Mouse (Mus musculus): Measurements from ENCODE around the gene Sash3.
A peak's percentile ranks its signal among the peaks of the same experiment; 100 is the strongest.

The Sash3 gene

DNA sequence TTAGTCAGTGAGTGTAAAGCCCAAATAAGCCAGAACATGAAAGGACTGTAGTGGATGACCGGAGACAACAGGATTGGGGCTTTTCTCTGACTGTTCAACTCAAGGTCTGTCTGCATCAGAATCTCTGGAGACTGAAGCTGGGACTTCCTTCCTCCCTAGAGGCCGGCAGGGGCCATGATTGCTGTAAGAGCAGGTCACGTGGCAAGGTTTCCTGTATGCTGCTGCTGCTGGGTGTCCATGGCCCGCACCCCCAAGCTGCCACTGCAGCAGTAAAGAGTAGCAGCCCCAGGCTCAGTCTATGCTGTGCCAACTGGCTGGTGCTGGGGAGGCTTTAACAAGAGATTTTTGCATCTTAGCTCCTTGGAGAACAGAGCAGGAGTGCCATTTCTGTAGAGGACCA lies at the start of gene Sash3:
Gene Sash3, plus strand, starts transcription at position 175 of the 400 bp plus-strand sequence.
- no peak for DNase-seq

DNA sequence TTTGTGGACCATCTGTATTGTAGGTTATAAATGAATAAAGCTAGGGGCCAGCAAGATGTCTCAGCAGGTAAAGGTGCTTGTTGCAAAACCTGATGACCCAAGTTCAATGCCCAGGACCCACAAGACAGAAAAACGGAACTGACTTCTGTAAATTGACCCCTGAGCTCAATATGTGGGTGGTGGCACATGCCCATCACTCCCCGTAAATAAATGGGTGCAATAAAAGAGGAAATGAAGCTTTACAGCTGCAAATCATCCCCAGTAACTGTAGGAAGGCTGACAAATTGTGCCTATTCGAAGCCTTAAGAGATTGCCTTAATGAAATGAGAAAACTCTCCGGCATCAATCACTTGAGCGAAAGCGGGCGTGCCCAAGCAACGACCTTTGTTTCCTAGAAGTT lies 49.7 kb upstream of the Sash3 start:
- no peak for DNase-seq

DNA sequence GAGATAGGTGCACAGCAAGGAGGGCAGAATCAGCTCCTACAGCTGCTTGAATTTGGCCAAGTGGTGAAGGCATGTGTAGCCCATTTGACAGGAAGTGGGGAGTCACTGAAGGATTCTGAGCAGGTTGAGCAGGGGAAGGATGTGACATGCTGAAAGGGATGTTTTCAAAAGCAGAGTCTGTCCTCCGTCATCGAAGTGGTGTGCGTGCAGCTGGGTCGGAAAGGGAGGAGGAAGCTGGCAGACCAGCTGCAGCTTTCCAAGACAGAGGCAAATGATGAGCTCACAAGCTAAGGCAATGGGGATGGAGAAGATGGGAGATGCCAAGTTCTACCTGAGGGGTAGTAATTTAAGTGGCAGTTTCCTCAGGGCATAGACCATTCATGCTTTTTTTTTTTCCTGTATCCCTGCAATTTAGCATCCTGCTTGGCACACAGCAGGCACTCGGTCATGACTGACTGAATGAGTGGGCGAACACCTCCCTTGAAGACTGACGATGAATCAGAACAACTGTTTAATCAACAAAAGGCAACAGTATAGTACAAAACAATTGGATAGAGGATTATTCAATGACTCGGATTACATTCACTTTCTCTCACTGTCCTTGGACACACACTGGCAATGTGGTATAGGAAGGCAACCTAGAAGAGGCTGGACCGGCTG lies 47.6 kb upstream of the Sash3 start:
- no peak for DNase-seq

DNA sequence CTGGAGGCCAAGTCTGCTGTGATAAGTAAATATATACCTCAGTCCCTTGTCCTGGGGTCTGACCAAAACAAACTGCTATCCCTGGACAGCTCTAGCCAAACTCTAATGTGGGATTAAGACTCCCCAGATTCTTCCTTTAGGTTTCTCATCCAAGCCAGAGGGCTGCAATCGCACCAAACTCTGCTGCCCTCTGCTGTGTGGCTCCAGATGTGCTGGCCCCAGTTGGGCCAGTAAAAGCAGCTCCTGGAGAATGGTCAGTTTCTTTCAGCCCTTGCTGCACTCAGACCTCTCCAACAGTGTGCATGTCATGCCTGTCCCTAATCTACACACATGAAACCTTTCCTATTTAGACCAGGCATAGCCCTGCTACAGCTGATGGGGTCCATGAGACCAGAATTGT lies 46.4 kb upstream of the Sash3 start:
- DNase-seq, result no peak

DNA sequence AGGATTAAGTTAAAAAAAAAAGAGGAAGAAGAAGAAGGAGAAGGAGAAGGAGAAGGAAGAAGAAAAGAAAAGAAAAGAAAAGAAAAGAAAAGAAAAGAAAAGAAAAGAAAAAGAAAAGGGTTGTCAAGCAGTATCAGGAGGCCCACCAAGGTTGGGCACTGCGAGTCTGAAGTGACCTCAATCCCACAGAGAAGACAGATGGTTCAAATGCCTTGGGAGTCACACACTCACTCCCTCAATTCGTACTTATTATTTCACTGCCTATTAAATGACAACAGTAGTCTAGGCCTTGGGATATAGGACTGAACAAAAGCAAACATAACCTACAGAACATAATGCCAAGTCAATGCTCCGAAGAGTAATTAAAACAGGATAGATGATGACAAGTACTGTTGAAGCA lies 43.0 kb upstream of the Sash3 start:
- DNase-seq, result no peak

DNA sequence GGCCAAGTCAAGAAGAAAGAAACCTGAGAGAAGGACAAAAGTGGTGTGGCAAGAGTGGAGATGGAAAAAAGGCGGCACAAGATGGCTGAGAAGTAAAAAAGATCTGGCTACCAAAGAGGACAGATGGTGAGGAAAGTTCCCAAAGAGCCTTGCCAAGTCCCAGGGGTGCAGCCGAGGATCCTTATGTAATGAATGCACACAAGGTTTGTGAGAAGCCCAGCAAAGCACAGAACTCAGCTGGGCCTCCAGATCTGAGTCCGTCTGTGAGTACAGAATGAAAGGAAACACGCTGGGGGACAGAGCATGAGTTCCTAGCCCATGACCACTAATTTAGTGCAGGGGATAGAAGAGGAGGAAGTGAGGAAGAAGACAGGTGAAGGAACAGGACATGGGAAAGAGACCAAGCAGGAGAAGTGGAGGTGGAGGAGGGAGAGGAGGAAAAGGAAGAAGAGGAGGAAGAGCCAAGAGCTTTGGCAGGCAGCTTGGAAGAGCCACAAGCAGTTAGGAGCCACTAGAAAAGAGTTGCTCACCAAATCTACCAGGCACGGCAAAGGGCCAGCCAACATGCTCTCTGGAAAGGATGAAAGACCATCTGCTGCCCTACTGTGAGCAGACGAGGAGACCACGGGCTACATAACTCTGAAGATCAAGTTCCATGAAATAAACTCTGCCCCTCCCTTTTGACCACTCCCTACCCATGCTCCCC lies 41.3 kb upstream of the Sash3 start:
- no peak for DNase-seq

DNA sequence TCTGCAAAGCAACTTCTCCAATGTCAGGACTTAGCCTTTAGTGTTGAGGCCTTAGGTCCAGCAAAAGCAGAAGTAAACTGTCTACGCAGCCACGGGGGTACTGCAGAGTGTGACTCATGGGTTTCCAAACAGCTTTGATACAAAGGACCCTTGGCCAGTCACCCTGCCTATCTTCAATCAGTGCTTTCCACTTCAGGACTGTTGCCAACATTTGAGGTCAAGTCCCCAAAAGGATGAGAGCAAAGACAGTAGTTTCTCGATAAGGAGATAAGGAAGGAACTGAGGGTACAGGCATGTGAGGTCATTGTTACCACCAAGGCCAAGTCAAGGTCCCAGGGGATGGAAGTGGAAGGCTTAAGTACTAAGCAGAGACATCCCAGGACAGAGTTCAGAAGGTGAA lies 40.0 kb upstream of the Sash3 start:
- DNase-seq, result peak; percentile 31

DNA sequence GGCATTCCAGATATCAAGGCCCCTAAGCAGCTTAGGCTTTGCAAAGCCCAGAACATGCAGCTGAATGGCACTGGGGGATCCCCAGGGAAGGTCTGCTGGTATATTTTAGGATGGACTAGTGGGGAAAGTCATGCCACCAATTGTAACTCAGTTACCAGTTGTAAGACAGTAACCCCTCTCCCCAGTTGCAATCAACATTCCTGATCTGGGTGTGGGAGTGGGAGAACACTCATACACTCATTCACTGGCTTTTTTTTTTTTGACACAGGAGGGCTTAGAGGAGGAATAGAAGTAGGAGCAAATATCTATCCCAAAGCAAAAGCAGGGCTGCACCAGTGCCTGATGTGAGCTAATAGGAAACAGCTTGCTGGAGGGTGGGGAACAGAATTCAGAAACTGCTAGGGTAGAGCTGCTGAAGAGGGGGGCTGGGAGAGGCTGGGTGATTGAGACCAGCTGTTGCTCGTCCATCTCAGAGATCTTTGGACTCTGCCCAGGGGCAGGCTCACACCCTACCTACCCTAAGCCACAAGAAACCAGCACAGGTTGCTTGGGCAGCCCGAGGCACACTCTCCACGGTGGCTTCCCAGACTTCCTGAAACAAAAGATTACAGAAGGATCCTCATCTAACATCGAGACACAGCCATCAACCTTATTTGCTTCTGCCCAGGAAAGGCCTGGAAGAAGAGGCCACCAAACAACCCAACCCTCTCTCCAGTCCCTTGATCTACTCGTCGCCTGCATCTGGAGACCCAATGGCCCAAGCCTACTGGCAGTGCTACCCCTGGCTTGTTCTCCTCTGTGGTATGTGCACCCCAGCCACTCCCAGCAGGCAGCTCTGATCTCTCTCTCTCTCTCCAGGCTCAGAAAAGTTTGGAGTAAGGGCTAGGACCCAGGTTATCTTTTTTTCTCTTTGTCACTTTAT lies 37.6 kb upstream of the Sash3 start, which contains the start of gene Xpnpep2:
Gene Xpnpep2, plus strand, starts transcription at position 332 of the 922 bp plus-strand sequence.
- no peak for DNase-seq

DNA sequence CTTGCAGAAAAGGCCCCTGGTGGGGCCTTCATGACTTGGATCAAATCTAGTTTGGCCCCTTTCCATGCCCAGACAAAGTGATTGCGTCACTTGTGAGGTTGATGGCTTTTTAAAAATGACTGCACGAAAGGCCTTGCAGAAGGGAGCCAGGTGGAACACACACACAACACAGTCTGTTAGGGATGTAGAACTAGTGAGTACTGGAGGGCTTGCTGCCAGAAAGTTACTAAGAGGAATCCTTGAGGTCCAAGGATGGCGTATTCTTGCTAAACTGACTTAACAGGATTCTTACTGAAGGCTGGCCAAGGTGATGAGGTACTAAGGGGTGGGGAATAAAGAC lies 37.0 kb upstream of the Sash3 start:
- DNase-seq, result no peak

DNA sequence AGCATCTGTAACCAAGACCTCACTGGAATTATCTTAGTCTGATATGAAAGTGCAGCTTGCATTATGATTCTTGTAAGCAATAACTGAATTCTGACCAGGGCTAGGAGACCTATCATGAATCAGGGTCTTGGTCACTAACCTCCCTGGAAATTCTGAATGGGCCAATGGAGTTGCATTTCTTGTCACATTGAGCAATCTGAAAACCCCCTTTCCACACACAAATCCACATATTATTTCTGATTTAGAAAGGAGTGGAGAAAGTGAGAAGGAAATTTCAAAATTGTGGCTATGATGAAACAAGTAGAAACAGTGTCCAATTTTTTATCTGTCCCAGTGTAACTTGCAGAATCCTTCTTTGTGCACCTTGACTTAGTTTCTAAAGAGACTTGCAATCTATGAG lies 26.9 kb upstream of the Sash3 start:
- DNase-seq, result no peak

DNA sequence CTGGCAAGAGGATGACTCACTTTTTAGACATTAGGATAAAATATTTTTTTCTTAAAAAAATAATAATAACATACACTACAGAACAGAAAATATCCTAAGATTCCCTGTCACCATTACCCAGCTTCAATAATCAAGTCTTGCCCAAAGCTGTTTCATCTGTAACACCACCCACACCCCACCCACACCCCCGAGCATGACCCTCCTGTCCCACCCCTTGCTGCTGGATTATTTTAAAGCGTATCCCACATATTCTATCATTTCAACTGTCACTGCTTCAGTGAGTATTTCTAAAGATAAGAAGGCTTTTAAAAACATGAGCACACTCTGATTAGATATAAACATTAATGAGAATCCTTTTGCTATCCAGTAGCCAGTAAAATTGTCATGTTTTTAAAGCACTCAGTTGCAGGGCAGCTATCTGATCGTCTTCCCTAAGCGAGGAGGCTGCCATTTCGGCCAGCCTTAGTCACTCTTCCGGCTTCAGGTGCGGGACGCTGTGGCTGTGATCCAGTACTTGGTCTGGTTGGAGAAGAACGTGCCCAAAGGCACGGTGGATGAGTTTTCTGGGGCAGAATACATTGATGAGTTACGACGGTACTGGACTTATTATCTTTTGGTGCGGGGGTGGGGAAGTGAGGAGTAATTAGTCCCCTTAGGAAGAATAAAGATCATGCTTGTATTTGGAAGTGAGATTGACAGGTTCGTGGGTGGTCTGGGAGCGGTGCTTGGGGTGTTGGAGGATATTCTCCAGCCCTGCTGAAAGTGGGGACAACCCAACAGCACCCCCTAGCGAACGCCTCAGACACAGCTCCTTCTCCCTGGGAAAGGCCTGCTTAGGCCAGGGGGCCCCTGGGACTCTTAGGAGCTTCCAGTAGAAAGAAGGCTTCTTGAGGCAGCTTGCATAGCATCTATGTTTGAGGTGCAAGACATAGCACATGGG lies 21.8 kb upstream of the Sash3 start:
- peak; percentile 68 for DNase-seq

DNA sequence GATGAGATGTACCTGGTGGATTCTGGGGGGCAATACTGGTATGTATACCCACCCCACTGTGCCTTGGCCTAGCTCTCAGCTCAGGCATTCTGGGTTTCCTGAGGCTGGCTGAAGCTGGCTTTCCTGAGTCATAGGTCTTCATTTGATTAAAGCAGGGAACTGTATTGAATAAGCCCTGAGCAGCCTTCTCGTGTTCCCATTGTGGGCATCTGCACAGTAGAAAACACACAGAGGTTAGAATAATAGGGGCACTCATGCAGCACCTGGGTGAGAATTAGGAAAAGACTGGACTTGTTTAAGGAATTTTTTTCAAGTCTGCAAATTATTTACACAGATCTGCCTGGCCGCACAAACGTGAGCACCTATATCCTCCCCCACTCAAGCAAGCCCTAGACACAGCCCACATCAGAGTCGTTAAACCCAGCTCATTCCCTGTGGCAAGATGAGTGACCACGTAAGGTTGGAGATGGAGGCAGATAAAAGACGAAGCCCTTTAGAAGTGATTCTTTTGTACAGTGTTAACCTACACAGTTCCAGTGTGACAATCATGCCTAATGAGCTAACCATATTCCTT lies 19.2 kb upstream of the Sash3 start:
- DNase-seq, result no peak

DNA sequence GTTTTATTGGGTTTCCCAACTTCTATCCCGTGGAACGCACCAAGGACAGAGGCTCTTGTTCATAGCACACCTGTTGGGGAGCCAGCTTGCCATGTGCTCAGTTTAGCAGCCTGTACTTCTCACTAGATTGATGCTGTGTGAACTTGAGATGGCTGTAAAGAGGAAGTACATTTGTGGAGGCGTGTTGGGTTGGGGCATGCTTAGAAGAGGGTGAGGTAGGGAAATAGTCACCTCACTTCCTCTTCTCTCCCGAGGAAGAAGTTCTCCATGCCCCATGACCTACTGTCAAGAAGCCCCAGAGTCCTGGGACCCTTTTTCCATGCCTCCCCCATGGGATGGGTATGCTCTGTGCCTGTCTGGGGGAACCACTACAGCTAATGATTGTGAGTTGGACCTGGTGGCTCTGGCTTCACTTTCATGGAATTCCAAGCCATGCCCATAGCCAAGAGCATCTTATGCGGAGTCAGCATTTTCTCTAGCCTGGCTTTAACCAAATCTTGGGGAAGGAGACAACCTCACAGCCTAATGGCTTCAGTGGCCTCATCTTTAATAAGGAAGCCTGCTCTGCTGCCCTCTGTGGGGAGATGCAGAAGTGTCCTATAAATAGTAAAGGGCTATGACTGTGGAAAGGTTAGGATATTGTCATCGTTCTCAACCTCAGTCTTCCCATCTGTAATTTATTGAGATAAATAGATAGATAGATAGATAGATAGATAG lies 18.6 kb upstream of the Sash3 start:
- DNase-seq, result no peak

DNA sequence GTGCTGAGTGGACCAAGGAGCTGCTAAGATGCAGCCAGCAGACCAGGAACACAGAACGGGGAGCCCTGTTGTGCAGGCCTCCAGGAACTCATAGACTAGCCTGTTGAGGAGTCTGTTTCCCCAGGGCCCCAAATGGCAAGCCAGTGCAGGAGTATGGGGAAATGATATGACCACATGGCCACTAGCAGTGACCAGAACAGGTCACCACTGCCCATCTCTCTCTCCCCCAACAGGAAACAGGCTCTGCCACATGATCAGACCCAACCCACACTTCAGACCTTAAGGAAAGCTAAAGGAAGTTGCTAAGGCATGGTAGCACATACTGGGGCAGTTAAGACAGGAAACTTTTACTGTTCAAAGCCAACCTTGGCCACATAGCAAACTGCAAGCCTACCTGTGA lies 17.1 kb upstream of the Sash3 start:
- no peak for DNase-seq

DNA sequence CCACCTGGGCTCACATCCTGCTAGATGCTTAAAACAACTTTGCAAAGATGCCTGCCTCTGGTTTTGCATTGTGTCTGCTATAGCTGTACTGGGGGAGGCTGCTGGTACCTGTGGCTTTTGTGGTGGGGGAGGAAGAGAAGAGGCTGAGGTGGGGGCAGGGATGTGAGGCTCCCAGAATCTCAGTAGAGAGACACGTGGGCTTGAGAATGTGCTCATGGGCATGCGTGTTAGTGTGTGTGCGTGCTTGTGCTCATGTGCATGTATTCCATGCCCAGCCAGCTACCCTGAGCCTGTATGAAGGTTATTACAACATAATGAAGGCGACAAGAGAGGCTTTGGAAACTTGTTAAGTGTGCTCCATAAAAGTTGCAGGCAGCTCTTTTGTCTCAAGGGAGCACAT lies 9.3 kb upstream of the Sash3 start:
- no peak for DNase-seq

DNA sequence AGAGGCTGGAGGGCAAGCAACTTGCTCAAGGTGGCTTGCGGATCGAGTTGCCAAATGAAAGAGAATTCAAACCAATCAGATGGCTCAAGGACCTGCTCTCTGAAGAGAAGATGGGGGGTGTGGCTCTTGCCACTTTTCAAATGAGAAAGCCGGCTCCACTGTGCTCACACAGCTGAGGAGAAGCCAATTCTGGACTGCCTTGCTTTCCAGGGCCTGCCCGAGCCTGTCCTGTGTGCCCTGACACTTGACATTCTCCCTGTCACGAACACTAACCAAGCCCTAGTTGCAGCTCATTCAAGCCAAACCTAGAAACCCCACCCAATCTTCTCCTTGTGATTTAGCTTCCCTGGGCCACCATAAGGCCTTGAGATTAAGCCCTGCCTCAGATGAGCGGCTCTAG lies 8.2 kb upstream of the Sash3 start:
- no peak for DNase-seq

DNA sequence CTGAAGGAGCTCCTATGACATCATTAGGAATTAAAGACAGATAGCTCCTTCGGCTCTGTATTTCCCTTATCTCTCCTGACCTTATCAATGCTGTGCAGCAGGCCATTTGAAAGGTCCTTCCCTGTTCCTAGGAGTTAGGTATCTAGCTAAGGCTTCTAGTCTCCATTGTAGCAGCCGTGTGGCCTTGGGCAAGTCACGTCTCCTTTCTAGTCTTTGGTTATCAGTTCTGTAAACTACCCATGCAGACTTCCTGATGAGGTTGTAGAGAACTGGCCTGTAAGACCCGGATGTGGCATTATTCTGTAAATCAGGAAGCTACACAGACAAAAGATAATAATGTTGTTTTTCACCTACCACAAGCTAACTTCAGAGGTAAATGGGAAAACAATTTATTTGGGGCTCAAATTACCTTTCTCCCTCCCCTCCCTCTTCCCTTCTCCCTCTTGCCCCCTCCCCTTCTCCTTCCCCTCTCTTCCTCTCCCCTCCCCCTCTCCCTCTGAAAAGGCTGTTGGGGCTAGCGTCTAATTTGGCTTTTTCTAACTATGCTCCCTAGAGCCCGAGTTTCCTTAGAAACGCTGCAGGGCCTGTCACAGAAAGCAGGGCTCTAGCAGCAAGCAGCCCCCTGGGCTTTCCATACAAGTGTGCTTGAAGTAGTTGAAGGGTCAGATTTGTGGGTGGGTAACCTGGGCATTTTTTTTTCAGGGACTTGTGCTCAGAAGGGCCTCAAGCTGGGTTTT lies 7.5 kb upstream of the Sash3 start:
- DNase-seq, result no peak

DNA sequence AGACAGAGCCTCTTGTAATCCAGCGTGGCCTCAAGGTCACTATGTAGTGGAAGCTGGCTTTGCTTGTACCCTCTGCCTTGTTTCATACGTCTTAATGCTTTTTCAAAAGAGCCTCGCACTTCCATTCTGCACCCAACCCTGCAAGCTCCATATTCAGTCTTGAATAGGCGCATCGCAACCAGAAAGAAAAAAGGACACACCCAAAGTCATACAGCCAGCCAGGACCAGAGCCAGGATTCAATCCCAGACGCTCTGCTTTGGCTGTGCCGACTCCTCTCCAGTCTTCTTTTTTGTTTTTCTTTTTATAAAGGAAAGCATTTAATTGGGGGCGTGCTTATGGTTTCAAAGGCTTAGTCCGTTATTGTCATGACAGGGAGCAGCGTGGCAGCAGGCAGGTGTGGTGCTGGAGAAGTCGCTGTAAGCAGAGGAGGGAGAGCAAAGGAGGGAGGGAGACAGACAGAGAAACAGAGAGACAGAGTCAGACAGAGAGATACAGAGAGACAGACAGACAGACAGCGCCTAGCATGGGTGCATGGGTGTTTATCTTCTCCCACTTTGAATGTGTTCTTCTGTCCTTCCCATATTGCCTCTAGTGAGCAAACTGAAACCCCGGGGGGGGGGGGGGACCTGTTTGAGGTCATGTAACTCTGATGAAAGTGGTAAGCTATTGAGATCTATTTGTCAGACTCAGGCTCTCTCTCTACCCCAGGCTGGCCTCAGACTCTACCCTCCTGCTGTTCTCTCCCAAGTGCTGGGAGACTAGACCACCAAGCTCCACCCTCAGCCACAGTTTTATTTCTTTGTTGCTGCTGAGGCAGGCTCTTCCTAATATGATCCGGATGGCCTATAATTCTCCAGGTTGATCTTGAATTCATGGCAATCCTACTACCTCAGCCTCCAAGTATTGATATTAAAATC lies 6.6 kb upstream of the Sash3 start:
- DNase-seq, result no peak

DNA sequence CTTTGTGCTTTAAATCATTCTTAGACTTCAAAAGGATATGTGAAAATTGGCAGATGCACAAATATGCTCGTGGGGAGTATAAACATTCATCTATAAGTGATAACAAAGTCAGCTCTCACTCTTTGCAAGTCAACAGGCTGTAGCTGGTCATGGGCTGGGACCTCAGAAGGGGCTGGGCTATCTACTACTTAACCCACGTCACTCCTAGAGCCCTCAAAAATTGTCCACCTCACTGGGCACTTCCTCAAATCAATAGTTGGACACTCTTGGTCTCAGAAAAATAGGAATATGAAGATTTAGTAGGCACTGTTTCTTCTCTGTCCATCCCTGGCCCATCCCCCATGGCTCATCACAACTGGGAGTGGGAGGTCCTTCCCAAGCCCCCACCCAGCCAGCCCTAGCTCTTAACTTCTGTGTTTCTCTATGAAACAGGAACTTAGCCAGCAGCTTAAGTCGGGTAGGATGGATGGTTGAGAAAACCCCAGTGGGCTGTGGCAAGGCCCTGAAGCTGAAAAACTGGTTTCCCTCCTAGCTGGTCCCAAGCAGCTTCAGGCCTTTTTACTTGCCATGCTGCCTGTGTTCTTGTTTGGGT lies 5.9 kb upstream of the Sash3 start:
- DNase-seq, result no peak
